Mouse (Mus musculus): ENCODE data around the gene Smcp.

The Smcp gene

DNA sequence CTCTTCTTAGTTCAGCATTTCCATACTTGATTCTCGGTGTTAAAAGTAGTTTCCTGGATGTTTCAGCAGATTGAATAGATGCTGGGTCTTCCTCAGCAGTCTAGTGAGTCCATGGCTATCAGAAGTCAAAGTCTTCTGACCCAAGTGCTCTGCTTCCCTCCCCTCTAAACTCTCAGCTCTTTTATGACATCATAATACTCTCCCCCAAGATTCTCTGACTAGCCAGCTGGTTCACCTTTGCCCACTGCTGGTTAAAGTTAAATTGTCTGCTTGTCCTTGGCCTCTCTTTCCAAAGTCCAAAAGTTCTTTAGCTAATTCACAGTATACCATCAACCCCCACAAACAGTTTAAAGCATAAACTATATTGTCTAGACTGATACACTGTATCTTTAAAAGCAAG is at the start of gene Smcp:
Gene Smcp (minus strand): TSS at position 140 of the 400 bp plus-strand sequence.
- no peak for DNase-seq

DNA sequence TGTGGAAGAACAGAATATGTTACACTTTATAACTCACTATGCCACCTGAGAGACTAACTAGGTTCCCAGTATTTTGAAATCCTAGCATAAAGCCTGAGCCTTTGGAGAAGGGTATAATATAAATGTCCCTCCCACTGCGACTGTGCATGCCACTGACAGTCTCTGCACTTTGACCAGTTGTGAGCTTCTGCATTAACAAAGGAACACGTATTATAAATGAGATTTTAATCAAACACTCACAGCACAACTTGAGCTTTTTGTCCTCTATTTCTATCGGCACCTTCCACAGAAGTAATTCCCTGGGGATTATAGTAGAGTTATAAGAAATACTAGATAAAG is 49.8 kb upstream of the Smcp start:
- no peak for DNase-seq

DNA sequence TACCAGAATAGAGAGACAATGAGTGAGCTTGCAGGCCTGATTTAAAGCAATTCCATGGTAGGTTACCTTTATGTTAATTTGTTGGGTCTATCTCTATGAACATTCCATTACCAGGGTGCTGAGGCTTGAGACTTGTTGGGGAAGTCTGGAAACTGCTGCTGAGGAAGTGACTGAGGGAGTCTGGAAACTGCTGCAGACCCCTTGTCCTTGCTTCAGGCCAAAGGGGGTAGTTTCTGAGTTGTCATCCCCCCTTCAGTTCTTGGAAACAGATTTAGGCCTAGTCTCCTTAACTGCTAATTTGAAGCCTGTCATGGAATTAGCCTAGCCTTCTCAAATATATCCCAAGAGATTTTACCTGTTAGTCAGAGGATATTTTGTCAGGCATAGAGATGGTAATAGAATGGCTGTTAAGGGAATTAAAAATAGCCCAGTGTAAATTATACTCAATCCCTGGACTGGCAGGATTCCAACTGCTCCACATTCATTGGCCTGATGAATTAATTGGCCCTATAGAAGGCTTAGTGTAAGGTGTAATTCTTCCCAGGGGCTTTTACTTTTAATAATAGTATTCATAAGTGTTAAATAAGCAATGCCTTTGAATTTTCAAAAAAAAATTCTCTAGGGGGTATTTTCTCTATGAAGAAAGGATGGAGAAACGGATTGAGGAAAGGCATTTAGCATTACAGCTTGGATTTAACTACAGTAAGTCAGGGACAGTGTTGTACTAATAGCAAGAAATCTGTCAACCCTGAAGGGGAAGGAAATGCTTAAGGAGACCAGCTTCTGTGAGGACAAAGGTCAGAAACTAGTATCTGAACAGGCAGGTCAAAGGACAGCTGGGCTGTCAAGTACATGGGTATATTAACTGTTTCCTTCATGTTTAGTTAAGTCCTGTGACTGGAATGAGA is 49.2 kb upstream of the Smcp start:
- DNase-seq, result no peak

DNA sequence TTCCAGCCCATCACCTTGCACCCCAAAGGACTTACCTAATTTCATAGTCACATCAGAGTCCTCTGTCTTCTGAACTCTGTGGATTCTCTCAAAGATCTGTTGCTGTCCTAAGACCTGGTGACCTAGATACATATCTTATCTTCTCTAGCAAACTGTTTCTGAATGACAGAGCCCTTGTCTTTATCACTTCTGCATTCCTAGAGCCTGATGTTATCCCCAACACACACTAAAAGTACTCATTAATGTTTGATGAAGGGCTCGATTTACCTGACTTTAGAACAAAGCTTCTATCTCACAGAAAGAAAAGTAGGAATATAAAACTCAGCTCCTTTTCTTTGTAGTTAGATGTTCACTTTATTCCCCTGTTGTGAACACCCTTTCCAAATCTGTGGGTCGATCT is 32.8 kb upstream of the Smcp start, which contains the start of gene Lce6a:
Gene Lce6a (minus strand): TSS at position 101 of the 400 bp plus-strand sequence.
- DNase-seq, result no peak

DNA sequence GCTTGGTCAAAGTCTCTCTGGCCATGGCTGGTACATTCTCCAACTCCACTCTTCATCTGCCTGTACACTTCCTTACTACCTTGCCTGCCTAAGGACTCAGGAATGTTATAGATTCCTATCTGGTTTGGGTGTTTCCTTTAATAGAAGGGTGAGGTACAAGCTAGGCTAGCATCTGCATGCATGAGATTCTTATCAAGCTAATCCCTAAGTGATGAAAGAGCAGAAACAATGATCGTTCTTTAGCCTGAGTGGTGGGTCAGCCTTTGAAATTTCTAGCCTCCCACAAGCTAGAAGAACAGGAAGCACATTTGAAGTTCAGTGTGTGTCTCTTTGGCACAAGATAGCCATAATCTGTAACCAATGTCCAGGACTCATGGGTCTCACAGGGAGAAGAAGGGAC is 21.0 kb upstream of the Smcp start:
- DNase-seq, result no peak

DNA sequence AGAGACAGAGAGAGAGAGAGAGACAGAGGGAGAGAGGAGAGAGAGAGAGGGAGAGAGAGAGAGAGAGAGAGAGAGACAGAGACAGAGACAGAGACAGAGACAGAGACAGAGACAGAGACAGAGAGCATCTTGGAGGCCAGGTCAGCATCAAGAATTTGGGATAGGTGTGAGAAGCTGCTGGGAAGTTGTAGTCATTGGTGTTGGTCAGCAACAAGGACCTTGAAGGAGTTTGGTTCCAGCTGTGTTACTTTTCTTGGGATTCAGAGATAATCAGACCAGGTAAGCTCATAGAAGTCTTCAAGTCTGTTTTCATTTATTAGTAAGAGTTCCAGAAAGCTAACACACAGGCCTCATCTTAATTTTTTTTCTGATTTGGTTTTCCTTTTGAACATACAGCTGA is 18.6 kb upstream of the Smcp start, which contains the start of gene 2210017I01Rik:
Gene 2210017I01Rik (minus strand): TSS at position 101 of the 400 bp plus-strand sequence.
- no peak for DNase-seq

DNA sequence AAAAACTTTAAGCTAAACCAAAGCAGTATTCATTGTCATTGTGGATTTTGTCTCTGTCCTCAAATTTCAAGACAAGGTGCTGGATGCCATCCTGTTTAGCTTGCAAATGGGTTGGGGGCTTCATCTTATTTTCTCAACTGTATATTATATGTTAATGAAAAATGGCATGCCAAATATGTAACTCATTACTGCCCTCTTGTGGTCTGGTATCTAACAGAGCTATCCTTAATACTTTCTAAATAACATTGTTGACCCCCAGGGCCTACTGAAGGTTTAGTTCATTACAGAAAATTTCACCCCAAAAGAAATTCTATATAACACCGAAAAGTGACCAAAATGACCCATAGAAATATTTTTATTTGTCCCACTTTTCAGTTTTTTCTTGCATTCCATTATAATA is 13.4 kb upstream of the Smcp start:
- no peak for DNase-seq

DNA sequence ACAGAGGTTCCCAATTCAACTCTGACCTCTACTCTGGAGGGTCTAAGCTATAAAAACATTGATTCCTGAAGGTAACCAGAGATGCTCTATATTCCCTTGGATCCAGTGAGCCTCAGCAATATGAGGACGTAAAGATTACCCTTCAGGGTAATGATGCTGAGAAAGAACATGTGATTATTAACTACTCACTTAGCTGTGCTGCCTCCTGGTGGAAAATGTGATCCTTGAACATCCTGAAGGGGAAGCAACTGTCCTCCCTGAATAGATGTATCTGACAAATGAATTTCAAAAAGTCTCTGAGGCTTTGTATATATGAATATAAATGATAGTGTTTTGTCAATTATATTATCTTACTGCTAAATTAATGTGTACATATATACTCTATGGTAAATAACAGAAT is 11.7 kb upstream of the Smcp start:
- DNase-seq, result no peak

DNA sequence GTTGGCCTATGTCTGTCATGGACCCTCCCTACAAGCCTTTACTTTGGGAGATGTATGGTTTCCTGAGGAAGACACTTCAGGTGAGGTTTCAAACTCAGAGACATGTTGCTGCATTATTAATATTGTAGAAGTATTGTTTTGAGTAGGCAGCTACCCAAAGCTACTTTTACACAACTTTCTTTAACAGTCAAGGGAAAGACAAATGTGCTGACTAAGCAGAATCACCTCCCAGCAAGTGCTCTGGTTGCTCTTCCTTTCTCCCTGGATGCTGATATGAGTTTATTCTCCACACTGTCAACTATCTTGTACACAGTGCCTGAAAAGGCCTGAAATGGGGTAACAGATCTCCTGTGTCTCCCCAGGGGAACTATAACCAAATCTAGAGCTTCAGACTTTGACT is 11.2 kb upstream of the Smcp start:
- DNase-seq, result no peak

DNA sequence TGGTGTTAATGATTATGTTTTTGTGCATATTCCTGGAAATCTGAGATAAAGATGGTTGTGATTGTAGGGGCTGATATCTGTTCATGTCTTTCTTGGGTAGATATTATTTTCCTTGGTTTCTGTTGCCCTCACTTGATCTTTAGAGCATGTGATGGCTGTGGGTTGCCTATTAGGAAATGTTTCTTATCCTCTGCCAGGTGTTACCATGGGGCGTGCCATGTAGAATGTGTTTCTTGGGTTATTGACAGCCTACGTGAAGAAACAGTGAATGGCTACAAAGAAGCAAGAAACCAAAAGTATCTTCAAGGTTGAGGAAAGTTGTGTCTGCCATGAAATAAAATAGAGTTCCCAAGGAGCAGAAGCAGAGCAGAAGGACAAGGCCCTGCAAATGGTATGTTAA is 9.6 kb upstream of the Smcp start:
- DNase-seq, result no peak

DNA sequence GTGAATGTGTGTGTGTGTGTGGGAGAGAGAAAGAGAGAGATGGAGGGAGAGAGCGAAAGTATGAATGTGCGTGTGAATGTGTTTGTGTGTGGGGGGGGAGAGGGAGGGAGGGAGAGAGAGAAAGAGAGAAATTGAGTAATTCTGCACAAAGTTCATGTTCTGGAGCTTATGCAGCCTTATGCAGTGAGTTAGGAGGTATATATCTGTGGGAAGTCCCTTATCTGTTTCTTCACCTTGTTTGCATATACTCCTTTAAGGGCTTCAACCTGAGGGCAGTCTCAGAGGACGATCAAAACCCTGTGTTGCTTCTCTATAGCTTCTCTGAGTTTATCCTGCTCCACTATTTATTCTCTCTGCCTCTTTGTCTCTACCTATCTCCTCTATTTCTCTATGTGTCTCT is 1.6 kb downstream of the Smcp start:
- DNase-seq, result no peak

DNA sequence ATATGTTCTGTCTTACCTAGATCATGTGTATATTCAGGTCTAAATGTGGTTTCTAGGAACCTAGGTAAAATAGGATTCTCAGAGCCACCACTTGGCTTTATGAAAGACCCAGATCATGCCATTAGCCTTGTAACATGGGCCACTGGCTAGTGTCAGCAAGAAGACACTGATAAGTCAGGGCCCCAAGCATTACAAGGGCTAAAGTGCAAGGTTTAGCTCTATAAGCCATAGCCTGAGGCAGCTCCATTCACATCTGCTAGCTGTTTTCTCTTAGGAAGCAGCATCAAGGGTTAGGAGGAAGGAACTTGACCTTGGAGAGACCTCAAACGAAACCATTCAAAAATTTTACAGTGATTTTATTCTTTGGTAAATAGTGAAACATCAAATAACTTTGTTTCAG is 3.7 kb downstream of the Smcp start:
- DNase-seq, result no peak

DNA sequence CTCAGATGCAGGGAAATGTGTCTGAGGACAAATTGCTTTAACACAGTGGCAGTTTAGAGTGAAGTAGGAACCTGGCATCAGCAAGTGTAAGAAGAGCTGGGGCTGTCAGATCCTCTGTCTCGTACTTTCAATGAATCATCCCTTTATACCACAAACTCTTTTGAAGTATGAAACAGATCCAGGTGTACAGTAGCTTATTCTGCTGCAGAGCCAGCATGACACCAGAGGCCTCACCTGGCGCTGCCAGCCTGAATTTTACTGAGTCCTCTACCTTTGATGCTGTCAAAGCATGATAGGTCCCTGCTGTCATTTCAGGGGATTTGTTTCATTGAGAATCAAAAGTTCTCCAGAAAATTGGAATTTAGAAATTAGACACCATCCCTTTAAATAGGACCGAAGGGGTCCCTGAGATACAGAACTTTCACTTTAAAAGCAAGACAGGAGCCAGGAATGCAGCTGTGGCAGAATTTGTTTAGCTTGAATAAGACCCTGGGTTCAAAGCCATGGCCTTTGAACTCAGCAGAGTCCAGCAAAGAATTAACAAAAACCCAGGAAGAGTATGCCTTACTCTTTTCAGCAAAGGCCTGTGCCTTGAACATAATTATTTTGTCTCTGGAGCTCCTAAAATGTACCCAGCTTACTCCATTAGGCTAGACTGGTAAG is 5.5 kb downstream of the Smcp start:
- no peak for DNase-seq

DNA sequence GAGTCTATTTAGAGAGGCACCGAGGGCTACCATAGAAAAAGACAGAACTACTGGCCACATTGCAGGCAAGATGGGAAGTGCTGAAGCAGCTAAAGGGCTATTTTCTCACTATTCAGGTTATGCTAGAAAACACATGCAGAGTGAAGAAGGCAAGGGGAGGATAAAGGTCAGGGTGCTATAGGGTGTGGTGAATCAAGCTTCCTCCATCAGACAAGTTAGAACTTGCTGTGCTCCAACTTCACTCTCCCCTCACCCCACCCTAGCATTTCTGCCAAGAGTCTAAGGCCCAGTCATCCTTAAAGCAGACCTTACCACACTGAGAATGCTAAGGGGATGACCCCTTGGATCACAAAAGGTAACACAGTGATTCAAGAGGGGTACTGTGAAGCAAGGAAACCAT is 9.3 kb downstream of the Smcp start:
- no peak for DNase-seq

DNA sequence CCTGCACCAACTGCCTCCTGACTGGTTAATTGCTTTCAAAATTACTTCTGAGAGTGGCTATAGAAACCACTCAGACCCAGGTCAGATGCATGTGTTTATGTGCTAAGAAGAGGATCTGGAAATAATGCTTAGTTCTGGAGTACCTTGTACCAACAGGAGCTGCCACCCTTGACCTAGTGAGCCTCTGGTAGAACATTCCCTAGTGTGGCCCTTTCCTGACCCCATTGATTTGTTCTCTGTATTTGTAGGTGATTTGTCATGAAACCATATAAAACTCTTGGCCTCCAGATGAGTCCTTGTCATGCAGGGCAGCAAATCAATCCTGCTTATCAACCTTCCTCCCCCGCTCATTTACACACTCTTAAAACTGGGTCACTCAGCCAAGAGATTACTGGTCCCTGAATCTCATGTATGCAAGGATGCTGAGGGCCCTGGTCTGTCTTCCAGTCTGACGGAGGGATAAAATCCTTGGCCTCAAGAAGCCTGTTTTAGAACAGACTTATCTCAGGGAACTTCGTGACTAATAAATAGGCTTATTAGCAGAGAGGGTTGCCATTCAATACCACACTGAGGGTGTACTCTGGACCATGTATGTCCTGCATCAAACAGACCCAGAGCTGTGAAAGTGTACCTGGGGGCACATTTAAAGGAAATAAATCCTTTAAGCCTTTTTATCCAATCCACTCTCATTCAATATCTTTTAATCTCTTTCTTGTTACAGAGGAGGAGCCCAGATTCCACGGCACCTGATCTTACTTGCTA is 10.0 kb downstream of the Smcp start:
- no peak for DNase-seq

DNA sequence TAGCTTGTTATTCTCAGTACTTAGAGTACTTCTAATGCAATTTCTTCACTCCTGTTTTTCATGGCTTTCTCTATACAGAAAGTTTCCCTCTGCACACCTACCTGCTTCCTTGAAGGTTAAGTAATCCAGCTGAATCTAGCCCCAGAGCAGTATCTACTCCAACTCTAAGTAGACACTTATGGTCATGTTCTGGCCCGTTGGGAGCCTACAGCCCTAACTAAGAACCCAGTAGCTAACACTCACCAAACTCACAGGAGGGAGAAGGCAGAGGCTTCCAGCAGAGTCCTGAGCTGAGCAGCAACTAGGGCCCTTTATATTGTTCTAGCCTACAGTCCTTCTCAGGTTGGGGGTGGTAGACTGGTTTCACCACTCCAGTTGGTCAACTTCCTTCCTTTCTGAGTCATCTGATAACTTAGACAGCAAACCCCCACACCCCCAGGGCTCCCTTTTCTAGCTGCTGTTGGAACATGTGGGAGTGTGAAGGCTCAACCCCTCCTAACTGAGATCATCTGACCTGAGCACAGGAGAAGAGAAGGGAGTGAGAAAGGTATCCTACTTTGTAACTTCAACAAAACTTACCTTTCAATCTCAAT is 15.3 kb downstream of the Smcp start, which contains the start of gene Ivl:
Gene Ivl (minus strand): TSS at position 287 of the 593 bp plus-strand sequence.
- no peak for DNase-seq

DNA sequence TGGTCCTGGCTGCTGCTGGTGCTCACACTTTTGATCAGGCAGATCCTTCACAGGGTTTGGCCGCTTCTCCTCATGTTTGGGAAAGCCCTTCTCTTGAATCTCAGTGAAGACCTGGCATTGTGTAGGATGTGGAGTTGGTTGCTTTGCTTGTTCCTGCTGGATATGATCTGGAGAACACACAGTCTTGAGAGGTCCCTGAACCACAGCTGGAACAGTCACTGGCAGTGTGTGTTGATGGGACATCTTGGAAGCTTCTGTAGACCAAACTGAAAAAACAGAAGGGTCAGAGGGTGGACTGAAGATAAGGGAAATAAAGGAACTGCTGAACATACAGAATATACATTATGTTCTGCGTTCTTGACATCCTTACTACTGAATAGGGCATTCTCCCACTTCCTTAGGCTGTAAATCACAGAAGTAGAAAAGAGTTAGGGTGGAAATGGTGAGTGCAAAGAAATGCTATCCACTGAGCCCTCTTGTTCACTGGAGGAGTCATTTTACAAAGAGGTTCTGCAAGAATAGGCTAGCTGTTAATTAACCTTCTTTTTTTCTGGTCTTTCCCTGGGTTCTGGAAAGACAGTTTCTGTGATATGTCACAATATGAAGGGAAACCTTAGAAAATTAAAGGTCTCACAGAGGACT is 16.2 kb downstream of the Smcp start:
- no peak for DNase-seq

DNA sequence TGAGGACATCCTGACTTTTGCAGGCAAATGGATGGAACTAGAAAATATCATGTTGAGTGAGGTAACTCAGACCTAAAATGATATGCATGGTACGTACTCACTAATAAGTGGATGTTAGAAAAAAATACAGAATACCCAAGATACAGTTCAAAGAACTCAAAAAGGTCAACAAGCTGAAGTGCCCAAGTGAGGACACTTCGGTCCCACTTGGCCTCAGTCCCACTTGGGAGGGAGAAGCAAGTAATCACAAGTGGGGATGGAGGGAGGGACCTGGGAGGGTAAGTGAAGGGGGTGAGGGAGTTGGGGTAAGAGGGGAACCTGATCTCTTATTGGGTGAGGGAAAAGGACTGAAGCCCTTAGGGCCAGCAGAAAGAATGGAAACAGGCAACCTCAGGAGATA is 20.0 kb downstream of the Smcp start:
- DNase-seq, result no peak

DNA sequence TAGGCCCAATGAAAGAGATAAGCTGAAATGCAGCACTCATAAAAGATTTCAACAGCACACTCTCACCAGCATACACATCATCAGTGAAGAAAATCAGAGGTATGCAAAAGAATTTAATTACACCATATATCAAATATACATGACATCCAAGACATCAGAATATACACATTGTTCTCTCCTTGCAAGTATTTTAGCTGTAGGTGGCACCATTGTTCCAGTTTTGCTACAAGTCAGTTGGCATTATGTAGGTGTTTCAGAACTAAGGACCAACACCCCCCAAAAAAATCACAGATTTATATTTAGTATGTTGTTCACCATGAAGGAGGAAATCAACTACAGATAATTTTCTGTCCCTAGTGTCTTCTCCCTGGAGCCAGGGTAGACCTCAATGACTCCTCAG is 23.4 kb downstream of the Smcp start:
- no peak for DNase-seq

DNA sequence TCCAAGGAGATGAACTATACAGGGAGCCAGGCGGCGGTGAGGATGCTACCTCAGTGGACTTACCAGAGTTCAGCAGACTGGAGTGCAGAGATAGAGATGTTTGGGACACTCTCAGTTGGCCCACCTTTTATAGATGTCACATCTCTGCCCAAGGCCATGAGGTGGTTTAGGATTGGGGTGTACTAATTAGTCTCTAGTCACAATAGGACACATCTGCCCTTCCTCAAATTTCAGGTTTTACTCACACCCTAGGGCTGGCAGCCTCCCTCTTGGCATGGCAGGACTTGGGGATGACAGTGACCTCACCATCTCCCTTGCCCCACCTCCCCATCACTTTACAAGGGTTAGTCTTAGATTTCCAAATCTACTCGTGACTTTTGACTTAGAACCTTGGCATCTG is 54.4 kb downstream of the Smcp start, which contains the start of gene 2310046K23Rik:
Gene 2310046K23Rik (minus strand): TSS at position 101 of the 400 bp plus-strand sequence.
- no peak for DNase-seq
